Mouse (Mus musculus) lung, postnatal 36 days (tissue): ENCODE data around the gene Eif3m.
"Not testable (repeated sequence)": the region's sequence is repeated elsewhere in the genome, so short reads cannot be mapped to it uniquely, and the experiment has no call there.

ENCODE experiments used
- DNase-seq: peaks from one replicate; pipeline ENCODE4 v3.0.0; 2022; ENCODE audit warnings: mixed read lengths

Gene Eif3m

GRCm38 (mm10) chr2:105016967-105017287, at the start of gene Eif3m:
Gene Eif3m, minus strand, starts transcription at chr2:105017080.
- peak; percentile 96 for DNase-seq

- DNase-seq, result no peak
These were observed 46.0 kb upstream of the Eif3m start for GRCm38 (mm10) chr2:105062741-105063372.

- no peak for DNase-seq
These were observed 41.8 kb upstream of the Eif3m start for GRCm38 (mm10) chr2:105058577-105059116.

GRCm38 (mm10) chr2:105055529-105055928, 38.6 kb upstream of the Eif3m start:
- no peak for DNase-seq

GRCm38 (mm10) chr2:105048301-105048700, 31.4 kb upstream of the Eif3m start:
- DNase-seq, result no peak

- no peak for DNase-seq
These were observed 26.3 kb upstream of the Eif3m start for GRCm38 (mm10) chr2:105043152-105043551.

GRCm38 (mm10) chr2:105040859-105041258, 24.0 kb upstream of the Eif3m start:
- peak; percentile 15 for DNase-seq

GRCm38 (mm10) chr2:105038879-105039278, 22.0 kb upstream of the Eif3m start:
- no peak for DNase-seq

- no peak for DNase-seq
These were observed 21.2 kb upstream of the Eif3m start for GRCm38 (mm10) chr2:105037956-105038569.

- DNase-seq, result no peak
These were observed 19.7 kb upstream of the Eif3m start for GRCm38 (mm10) chr2:105036401-105037070.

- DNase-seq, result no peak
These were observed 19.1 kb upstream of the Eif3m start for GRCm38 (mm10) chr2:105035985-105036384.

- no peak for DNase-seq
These were observed 17.2 kb upstream of the Eif3m start for GRCm38 (mm10) chr2:105034084-105034483.

- DNase-seq, result no peak
These were observed 13.6 kb upstream of the Eif3m start for GRCm38 (mm10) chr2:105030505-105030904.

GRCm38 (mm10) chr2:105028806-105029205, 11.9 kb upstream of the Eif3m start:
- no peak for DNase-seq

- DNase-seq, result no peak
These were observed 10.2 kb upstream of the Eif3m start for GRCm38 (mm10) chr2:105026950-105027695.

- not testable (repeated sequence) for DNase-seq
These were observed 8.7 kb upstream of the Eif3m start for GRCm38 (mm10) chr2:105025610-105026009.

- DNase-seq, result no peak
These were observed 6.9 kb upstream of the Eif3m start for GRCm38 (mm10) chr2:105023815-105024214.

GRCm38 (mm10) chr2:105023031-105023615, 6.2 kb upstream of the Eif3m start:
- DNase-seq, result no peak

- no peak for DNase-seq
These were observed 5.0 kb upstream of the Eif3m start for GRCm38 (mm10) chr2:105021836-105022235.

GRCm38 (mm10) chr2:105021256-105021655, 4.4 kb upstream of the Eif3m start:
- no peak for DNase-seq

- no peak for DNase-seq
These were observed 2.6 kb upstream of the Eif3m start for GRCm38 (mm10) chr2:105019457-105019856.

GRCm38 (mm10) chr2:105017802-105018201, 922 bp upstream of the Eif3m start:
- no peak for DNase-seq
